Mouse (Mus musculus) bone marrow, adult 2 months (tissue): ENCODE measurements at regions not wholly inside any gene's neighbourhood (a gene's known extent, or its start where the extent isn't known, plus 50 kb on each side); places are given as distances from the start of the nearest gene placed in this dataset.

Experiments
- CTCF ChIP-seq: fragments of 200-500 bp; IDR thresholded peaks from 2 replicates; pipeline ENCODE4 v1.5.1; 2011; ENCODE audit warnings: low read length, control low read depth; ENCODE audit not compliant: control insufficient read depth, insufficient read depth
- POLR2A ChIP-seq: fragments of 200-500 bp; IDR thresholded peaks from 2 replicates; pipeline ENCODE4 v1.6.1; 2011; ENCODE audit warnings: low read depth, mild to moderate bottlenecking, control low read depth, low read length, borderline replicate concordance; ENCODE audit not compliant: control insufficient read depth

- no peak for TF ChIP-seq CTCF
- no peak for TF ChIP-seq POLR2A
Observed at GRCm38 (mm10) chr12:118488038-118488437, 186.8 kb upstream of the Sp4 start.
